Mouse (Mus musculus) ES-Bruce4 (cell line): ENCODE results near the gene Tmem44. TPM values are rescaled to one million over a fixed set of nuclear protein-coding genes. Genes with fewer than 3 reads are reported as not detected.

Source experiments
- H3K27ac ChIP-seq: 2 replicates; pipeline ENCODE4 v1.5.1; 2012; ENCODE audit warnings: low read length, inconsistent platforms; ENCODE audit not compliant: insufficient read depth
- H3K27me3 ChIP-seq: 2 replicates; pipeline ENCODE4 v1.6.1; 2012; ENCODE audit warnings: mild to moderate bottlenecking, low read length, inconsistent platforms; ENCODE audit not compliant: control insufficient read depth, poor library complexity, insufficient read depth, severe bottlenecking
- H3K36me3 ChIP-seq: 2 replicates; pipeline ENCODE4 v1.6.1; 2012; ENCODE audit warnings: inconsistent platforms, mild to moderate bottlenecking, low read length, moderate library complexity; ENCODE audit not compliant: control insufficient read depth, poor library complexity, insufficient read depth, severe bottlenecking
- H3K4me1 ChIP-seq: one replicate; pipeline ENCODE4 v1.8.1; 2011; ENCODE audit warnings: low read length; ENCODE audit not compliant: control insufficient read depth, insufficient read depth
- H3K4me3 ChIP-seq: 2 replicates; pipeline ENCODE4 v1.5.1; 2011; ENCODE audit warnings: low read depth, mild to moderate bottlenecking, low read length
- H3K9ac ChIP-seq: 2 replicates; pipeline ENCODE4 v1.6.1; 2012; ENCODE audit warnings: low read depth, mild to moderate bottlenecking, inconsistent platforms; ENCODE audit not compliant: poor library complexity, severe bottlenecking
- H3K9me3 ChIP-seq: replicated peaks from 2 replicates; pipeline ENCODE4 v1.6.1; 2012; ENCODE audit warnings: mild to moderate bottlenecking, low read length, inconsistent platforms; ENCODE audit not compliant: control insufficient read depth, poor library complexity, insufficient read depth, severe bottlenecking
- CTCF ChIP-seq: IDR thresholded peaks from one replicate; pipeline ENCODE4 v1.8.1; 2011; ENCODE audit warnings: low read depth, low read length
- EP300 ChIP-seq: IDR thresholded peaks from 2 replicates; pipeline ENCODE4 v1.6.1; 2011; ENCODE audit warnings: low read depth, low read length; ENCODE audit not compliant: insufficient read depth
- POLR2A ChIP-seq: IDR thresholded peaks from one replicate; pipeline ENCODE4 v1.8.1; 2011; ENCODE audit warnings: low read length; ENCODE audit not compliant: insufficient read depth
- polyA plus RNA-seq: library from polyadenylated mRNA; stranded (reverse); fragments of >200 nt; gene quantifications from 2 replicates; pipeline ENCODE4 v1.2.4, GENCODE M21; 2011; ENCODE audit warnings: low read depth; ENCODE audit not compliant: missing spikeins, insufficient read depth, insufficient read length

Gene Tmem44
- polyA plus RNA-seq, 1 experiment: 4.2 TPM

DNA sequence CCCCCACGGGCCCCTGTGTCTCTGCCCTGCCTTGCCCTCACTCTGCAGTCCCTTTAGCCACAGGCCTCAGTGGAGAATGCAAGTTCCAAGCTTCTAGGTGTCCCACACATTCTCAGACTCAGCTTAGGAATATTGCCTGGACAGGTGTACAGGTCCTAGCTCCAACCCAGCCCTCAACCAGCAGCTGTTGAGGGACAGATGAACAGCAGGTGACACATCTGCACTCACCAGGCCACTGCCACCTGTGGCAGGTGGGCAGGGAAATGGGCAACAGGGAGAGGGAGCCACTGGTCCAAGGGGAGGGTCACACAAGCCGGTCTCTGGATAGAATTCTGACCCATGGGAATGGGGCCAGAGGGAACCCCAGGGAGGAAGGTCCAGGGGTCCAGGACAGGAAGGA is 22.8 kb downstream of the Tmem44 start:
- TF ChIP-seq POLR2A (no peak), CTCF (no peak), EP300 (no peak)
- H3K27ac ChIP-seq: no peak overlapping the region
- no peak overlapping the region for H3K4me3 ChIP-seq
- H3K9ac ChIP-seq: no peak overlapping the region
- H3K9me3 ChIP-seq: no peaks in the 10 kb centered on the region
- H3K27me3 ChIP-seq: no peaks in the 10 kb centered on the region
- H3K36me3 ChIP-seq: no peaks in the 10 kb centered on the region
- no peaks in the 10 kb centered on the region for H3K4me1 ChIP-seq

DNA sequence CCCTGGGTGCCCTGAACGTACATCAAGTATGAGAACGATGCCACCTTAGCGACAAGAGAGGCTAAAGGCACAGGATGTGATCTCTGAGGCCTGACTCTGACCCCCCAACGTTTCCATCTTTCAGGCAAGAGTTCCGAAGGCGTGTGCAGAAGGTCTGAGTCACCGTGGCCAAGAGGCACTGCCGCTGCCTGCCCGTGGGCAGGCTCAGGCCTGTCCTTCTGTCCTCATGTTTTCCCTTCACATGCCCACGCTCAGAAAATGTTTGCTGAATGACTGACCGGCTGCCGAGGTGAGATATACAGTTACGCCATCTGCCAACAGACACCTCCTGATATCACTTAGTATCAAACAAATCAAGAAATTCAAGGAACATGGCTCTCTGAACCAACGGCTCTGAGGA is 24.9 kb downstream of the Tmem44 start:
- H3K27me3 ChIP-seq: no peaks in the 10 kb centered on the region
- H3K9ac ChIP-seq: no peak overlapping the region
- no peak for TF ChIP-seq EP300
- TF ChIP-seq CTCF: no peak
- no peak for TF ChIP-seq POLR2A
- H3K4me1 ChIP-seq: no peaks in the 10 kb centered on the region
- no peaks in the 10 kb centered on the region for H3K9me3 ChIP-seq
- no peak overlapping the region for H3K27ac ChIP-seq
- no peaks in the 10 kb centered on the region for H3K36me3 ChIP-seq
- H3K4me3 ChIP-seq: no peak overlapping the region

DNA sequence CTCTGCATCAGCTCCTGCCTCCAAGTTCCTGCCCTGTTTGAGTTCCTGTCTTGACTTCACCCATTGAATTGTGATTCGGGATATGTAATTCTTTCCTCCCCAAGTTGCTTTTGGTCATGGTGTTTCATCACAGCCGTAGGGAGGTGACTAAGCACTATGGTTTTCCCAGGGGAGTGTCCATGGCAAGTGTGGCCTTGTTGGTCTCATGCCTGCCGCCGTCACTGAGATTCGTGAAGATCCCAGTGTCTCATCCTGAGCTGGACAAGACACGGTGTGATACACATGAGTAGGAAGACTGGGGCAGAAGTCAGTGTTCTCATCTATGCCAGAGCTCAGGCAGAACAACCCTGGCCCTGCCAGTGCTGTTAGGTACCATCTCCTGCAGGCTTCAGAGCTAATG is 26.2 kb downstream of the Tmem44 start:
- Histone ChIP-seq H3K4me1 (no peaks in the 10 kb centered on the region), H3K27ac (no peak overlapping the region), H3K4me3 (no peak overlapping the region), H3K9ac (no peak overlapping the region), H3K9me3 (no peaks in the 10 kb centered on the region), H3K27me3 (no peaks in the 10 kb centered on the region), H3K36me3 (no peaks in the 10 kb centered on the region)
- TF ChIP-seq POLR2A (no peak), CTCF (no peak), EP300 (no peak)

DNA sequence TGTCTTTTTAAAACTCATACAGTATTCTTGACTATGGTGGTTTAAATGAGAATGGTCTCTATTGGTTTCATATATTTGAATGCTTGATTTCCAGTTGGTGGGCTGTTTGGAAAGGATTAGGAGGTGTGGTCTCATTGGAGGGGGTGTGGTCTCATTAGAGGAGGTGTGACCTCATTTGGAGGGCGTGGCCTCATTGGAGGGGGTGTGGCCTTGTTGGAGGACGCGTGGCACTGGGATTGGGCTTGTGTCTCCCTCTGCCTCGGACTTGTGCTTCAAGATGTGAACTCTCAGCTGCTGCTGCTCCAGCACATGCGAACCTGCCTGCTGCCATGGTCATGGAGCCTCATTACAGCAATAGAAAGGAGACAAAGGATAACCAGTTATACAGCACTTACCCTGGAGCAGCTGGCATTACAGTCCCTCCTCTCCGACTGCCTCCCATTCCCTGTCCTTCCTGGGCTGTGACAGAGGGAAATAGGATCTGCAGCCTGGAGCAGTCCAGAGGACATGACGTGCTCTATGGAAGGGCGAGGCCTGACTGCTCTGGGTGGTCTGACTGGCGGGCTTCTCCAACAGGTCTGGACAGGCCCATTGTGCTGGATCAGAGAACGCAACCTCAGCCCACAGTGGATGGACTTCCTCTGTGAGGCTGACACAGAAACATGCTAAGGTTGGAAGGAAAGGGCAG is 28.2 kb downstream of the Tmem44 start:
- no peaks in the 10 kb centered on the region for H3K36me3 ChIP-seq

DNA sequence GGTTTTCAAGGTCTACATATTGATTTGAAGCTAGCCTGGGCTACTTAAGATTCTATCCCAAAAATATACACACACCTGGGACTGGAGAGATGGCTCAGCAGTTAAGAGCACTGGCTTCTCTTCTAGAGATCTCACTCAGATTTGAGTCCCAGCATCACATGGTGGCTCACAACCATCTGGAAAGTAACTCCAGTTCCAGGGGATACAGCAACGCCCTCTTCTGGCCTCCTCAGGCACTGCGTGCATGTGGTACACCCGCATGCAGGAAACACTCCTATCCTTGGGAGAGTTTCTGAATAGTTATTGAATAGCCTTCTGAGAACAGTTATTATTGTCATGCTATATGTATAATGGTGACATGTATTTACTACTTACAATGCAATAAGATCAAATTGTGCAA is 29.5 kb downstream of the Tmem44 start:
- TF ChIP-seq CTCF: peak; percentile 64
- no peak for TF ChIP-seq EP300
- no peak for TF ChIP-seq POLR2A
- Histone ChIP-seq H3K4me3 (no peak overlapping the region), H3K27ac (no peak overlapping the region), H3K9me3 (no peaks in the 10 kb centered on the region), H3K36me3 (no peaks in the 10 kb centered on the region), H3K9ac (no peak overlapping the region), H3K27me3 (no peaks in the 10 kb centered on the region), H3K4me1 (no peaks in the 10 kb centered on the region)

More for the DNA sequence above, 28.2 kb downstream of the Tmem44 start:
- Histone ChIP-seq H3K27me3 (no peaks in the 10 kb centered on the region), H3K4me1 (no peaks in the 10 kb centered on the region), H3K9me3 (no peaks in the 10 kb centered on the region), H3K9ac (no peak overlapping the region), H3K27ac (peak overlapping the region; percentile 1), H3K4me3 (peak overlapping the region; percentile 15)
- TF ChIP-seq POLR2A: peak; percentile 47
- TF ChIP-seq EP300: peak; percentile 64; the same call in 1 of the 2 replicates
- no peak for TF ChIP-seq CTCF

DNA sequence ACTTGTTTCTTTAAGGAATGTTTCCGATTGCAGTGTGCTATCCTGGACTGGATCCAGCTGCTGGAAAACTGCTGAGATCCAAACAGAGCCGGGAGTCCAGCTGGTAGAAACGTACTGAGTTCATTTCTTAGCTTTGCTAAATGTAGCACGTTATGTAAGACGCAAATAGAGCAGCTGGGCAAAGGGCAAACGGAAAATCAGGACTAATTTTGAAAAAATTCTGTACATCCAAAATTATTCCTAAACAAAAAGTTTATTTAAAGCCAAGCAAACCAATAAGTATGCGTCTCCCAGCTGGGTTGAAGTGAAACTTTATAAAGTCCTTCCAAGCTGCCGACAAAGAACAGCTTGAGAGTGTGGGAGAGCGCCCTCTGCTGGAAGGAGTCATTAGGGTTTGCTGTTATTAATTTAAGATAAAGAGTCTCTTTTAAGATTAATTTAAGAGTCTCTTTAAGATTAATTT is 30.2 kb downstream of the Tmem44 start:
- H3K9me3 ChIP-seq: no peaks in the 10 kb centered on the region
- H3K27me3 ChIP-seq: no peaks in the 10 kb centered on the region
- no peaks in the 10 kb centered on the region for H3K4me1 ChIP-seq
- no peaks in the 10 kb centered on the region for H3K36me3 ChIP-seq
- H3K9ac ChIP-seq: no peak overlapping the region
- no peak overlapping the region for H3K4me3 ChIP-seq
- H3K27ac ChIP-seq: no peak overlapping the region
- TF ChIP-seq EP300 (no peak), CTCF (peak; percentile 53)
